Mouse (Mus musculus) spleen, adult 2 months (tissue): ENCODE measurements at regions not wholly inside any gene's neighbourhood (a gene's known extent, or its start where the extent isn't known, plus 50 kb on each side); places are given as distances from the start of the nearest gene placed in this dataset.

Experiments used
- DNase-seq, 2 experiments: peaks; one replicate each; pipeline versions ENCODE4 v3.0.0 to v3.0.0-alpha.2; 2012 to 2021; ENCODE audit warnings: low spot score in 2 of 2, low read depth in 1 of 2
- H3K27ac ChIP-seq: fragments of 200-500 bp; 2 replicates; pipeline ENCODE4 v1.5.1; 2012; ENCODE audit warnings: low read length, inconsistent platforms; ENCODE audit not compliant: insufficient read depth
- H3K27me3 ChIP-seq: fragments of 200-500 bp; 2 replicates; pipeline ENCODE4 v1.6.1; 2012; ENCODE audit warnings: mild to moderate bottlenecking, moderate library complexity, low read length, inconsistent platforms; ENCODE audit not compliant: control insufficient read depth, insufficient read depth
- H3K36me3 ChIP-seq: fragments of 200-500 bp; 2 replicates; pipeline ENCODE4 v1.6.1; 2012; ENCODE audit warnings: mild to moderate bottlenecking, low read length, inconsistent platforms; ENCODE audit not compliant: control insufficient read depth, insufficient read depth
- H3K4me1 ChIP-seq: fragments of 200-500 bp; 2 replicates; pipeline ENCODE4 v1.6.1; 2011; ENCODE audit warnings: inconsistent platforms; ENCODE audit not compliant: control insufficient read depth, insufficient read depth, insufficient read length
- H3K4me3 ChIP-seq: fragments of 200-500 bp; 2 replicates; pipeline ENCODE4 v1.5.1; 2011; ENCODE audit warnings: mild to moderate bottlenecking, inconsistent platforms; ENCODE audit not compliant: insufficient read depth, insufficient read length; ENCODE audit errors: extremely low read depth
- CTCF ChIP-seq: fragments of 200-500 bp; IDR thresholded peaks from 2 replicates; pipeline ENCODE4 v1.5.1; 2011; ENCODE audit warnings: mild to moderate bottlenecking, inconsistent platforms; ENCODE audit not compliant: insufficient read depth, insufficient read length, insufficient replicate concordance; ENCODE audit errors: extremely low read depth
- POLR2A ChIP-seq: fragments of 200-500 bp; IDR thresholded peaks from 2 replicates; pipeline ENCODE4 v1.6.1; 2011; ENCODE audit warnings: low read depth, low read length, inconsistent platforms
- WGBS: fragments of 180-500 bp; shearing (Covaris S2); methylation state at CpG from one replicate; pipeline ENCODE4 v1.1.7; 2018; 5-methylcytosine and 5-hydroxymethylcytosine counted together

DNA sequence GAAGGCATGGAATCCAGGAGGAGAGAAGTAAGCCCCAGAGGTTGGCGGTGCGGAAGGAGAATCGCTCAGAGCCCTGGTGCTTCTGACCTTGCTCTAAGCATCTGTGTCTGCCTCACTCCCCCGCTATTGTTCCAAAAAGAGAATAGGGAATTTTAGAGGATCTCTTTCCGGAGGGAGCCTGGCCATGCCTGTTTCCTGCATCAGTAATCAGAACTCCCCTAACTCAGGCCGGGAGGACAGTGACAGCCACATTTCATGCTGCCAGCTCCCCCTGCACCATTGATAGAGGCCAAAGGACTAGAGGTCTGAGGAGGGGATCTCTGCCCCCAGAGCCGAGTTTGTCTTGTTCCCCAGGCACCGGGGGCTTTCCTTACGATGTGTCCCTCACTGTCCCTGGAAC, 53.0 kb upstream of the Slc22a12 start:
- no peaks in the 10 kb centered on the region for H3K4me1 ChIP-seq
- H3K4me3 ChIP-seq: no peak overlapping the region
- H3K36me3 ChIP-seq: no peaks in the 10 kb centered on the region
- no peaks in the 10 kb centered on the region for H3K27me3 ChIP-seq
- 54% methylated on average over 9 of the region's 9 CpGs for whole genome bisulfite sequencing
- no peak overlapping the region for H3K27ac ChIP-seq
- TF ChIP-seq POLR2A (no peak), CTCF (no peak)
- no peak for DNase-seq
